Mouse (Mus musculus) brain, embryonic 18.5 days (tissue): Measurements from ENCODE around the gene Rims1.

Source experiments
- DNase-seq: peaks from one replicate; pipeline ENCODE4 v3.0.0-alpha.2; 2012; ENCODE audit warnings: low read depth, low spot score

Rims1 gene

DNA sequence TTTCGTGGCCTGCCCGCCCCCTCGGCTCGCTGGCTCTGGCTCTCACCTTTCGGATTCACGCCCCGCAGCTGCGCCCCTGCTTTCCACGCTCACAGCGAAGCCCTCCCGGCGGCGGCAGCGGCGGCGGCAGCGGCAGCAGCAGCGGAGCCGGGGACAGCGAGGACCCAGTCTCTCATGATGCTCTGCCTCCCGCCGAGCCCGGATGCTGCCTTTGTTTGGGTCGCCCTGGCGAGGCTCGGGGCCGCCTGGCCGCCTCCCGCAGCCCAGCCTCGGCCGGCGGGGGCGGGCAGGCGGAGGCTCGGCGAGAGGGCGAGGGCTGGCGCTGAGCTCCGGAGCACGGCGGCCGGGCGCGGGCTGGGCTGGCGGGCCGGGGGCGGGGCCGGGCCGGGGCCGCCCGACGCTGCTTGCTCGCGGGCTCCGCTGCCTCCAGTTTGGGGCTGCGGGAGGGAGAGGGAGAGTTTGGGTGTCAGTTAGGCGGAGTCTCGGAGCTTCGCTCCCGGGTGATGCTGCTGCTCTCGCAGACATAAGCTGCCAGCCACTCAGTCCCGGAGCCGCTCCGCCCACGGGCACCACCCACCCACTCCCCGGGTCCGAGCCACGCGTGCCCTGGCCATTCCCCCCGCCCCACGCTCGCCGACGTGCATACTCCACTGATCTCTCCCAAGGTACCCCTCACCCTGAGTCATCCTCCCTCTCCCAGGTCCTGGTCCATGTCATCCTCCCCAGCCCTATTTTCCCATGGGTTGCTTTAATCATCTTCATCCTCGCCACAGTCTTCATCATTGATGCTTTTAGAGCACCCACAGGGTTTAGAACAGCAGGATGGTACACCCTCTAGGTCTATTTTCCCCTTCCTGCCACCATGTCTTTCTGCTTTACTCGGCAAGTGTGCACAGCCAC is at the start of gene Rims1:
Rims1 (minus strand) TSS at position 269 of the 900 bp plus-strand sequence.
- peak; percentile 60 for DNase-seq

DNA sequence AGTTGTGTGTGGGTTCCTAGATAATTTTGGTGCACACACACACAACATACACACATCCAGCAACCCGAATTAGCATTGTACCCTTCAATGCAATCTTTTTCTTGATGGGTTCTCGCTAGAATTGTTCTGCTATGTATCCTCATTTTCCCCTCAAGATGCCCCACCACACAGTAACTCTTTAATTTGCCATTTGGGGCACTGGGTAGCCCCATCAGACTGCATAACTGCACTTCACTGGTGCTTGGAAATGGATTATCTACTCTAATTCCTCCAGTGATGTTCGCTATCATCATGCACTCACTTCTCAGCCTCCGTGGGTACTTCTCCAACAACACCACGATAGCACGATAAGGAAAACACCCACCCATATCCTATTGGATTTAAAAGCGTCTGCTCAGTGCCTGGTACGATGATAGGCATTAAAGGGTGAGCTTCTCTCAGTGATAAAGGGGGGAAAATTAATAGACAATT is 867 bp upstream of the Rims1 start:
- no peak for DNase-seq

DNA sequence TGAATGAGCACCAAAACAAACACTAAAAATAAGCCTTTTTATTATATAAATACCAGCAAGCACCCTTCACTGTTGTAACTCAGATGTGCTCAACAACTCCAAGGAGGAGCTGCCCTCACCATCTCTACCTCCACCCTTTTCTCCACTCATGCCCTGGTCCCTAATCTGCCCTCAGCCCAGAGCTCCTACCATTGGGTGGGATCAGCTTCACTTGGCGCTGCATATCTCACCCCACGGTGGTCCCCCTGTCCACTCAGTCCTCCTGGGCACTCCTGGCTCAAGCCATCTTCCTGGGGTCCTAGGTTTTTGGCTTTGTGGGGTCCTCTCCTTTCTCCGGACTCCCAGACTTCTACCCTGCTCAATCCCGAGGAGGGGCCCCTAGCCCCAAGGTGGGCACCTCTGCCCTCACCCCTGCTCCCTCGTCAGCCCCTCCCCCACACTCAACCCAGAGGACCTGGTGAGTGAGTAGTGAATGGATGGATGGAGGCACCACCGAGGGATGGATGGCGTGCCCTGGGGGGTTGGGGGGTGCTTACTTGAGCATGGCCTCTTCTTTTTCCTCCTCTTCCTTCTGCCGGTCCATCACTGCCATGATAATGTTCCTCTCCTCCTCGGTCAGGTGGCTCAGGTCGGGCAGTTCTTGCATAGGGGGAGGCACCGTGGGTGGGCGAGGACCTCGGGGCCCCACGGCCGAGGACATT is 619 bp downstream of the Rims1 start:
- DNase-seq, result no peak

DNA sequence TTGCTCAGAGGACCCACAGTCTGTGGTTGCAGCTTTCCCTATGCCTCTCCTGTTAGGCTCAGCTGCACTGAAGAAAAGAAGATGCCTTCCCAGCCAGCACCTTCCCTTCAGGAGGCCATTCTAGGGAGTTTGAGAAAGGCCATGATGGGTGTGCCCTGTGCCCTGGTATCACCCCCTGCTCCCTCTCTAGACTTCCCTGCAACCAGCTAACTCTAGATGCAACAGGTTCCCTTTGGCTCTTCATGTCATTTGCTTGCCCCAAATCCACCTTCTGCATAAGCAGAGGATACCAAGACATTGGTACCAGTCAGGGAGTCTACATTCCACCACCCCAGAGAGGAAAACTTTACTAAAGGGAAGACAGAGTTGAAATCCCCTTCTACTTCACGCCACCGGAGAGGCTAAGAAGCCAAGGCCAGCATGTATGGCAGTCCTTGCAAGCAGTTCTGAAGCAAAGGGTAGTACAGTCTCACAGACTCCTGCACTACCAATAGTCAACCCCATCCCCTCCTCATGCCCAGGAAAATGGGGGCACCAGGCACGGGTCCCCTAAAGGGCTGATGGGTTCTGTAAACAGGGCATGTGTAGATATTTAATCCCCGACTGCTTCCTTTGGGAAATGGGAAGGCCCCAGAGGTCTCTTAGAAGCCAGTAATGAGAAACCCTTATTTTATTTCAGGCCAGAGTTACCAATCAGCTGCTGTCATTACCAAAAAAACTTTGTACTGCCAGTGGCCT is 1.5 kb downstream of the Rims1 start:
- no peak for DNase-seq

DNA sequence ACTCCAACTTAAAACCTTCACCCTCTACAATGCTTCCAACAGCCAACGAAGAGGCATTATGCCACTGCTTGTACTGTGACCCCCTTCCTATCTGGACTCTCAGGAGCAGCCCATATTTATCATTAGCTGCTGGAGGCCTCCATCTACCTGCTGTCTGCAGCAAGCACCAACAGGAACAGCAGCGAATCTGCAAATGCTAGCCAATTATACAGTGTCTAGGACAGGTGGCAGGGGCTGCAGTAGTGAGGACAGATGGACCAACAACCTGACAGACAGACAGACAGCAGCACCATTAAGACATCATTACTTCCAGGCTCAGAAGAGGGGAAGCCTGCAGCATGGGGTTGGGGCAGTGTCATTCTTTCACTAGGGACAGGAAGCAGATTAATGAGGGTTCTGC is 2.3 kb downstream of the Rims1 start:
- no peak for DNase-seq

DNA sequence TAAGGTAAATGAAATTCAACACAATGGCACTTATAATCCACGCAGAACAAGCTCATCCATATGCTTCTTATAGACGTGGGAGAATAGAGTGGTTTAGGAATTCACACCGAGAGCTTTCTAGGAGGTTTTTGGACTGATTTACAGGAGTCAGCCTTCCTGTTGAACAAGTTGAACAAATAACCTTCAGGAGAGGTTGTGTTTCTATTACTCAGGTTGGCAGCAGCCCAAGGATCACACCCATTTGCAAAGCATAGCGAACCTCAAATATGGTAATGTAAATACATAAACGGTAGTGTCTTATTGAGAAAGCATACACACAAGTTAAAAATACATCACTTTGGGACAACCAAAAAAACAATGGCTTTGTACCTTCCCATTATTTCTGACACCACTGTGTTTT is 5.5 kb downstream of the Rims1 start:
- no peak for DNase-seq

DNA sequence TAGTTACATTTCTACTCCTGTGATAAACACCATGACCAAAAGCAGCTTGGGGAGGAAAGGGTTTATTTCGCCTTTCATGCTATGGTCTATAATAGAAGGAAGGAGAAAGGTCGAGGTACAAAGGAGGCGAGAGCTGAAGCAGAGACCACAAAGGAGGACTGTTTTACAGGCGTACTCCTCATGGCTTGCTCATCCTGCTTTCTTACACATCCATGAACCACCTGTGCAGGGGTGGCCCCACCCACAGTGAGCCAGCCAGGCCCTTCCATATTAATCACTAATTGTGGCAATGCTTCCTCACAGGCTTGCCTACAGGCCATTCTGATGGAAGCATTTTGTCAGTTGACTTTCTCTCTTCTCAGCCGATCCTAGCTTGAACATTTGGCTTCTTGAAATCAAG is 8.7 kb downstream of the Rims1 start:
- DNase-seq, result no peak

DNA sequence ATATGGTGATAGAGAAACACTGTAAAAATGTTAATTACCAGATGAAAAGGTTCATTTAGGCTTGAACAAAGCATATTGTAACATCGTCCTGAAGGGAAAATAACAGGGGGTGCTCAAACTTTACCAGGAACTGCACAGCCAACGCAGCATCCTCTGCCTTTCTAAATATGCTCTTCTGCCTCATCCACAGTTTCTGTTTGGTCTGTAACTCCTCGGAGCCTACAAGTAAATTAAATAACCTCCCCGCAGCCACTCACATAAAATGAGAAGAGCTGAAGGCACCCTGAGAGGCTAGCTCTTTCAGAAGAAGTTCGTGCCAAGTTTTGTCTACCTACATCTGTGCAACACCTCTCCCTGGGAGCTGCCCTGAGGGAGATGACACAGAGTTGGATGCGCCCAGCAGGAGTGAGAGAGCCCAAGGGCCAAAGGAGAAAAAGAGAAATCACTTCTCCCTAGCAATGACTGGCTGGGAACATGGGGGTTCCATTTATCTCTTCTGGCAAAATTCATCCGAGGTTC is 16.3 kb downstream of the Rims1 start:
- no peak for DNase-seq

DNA sequence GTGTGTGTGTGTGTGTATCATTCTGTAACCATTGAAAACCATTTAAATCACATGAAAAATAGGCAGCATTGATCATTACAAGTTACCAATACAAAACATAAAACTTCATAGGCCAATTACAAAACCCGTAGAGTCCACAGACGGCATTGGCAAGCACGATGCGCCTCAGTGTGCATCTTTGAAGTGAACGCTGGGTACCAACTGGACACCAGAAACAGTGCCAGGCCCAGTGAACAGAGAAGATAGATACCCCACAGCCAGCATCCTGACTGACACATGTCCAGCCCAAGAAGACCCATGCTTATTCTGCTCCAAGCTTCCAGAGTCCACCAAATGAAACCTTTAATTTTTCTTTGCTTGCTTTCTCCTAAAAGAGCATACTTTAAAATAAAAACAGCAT is 18.2 kb downstream of the Rims1 start:
- DNase-seq, result no peak

DNA sequence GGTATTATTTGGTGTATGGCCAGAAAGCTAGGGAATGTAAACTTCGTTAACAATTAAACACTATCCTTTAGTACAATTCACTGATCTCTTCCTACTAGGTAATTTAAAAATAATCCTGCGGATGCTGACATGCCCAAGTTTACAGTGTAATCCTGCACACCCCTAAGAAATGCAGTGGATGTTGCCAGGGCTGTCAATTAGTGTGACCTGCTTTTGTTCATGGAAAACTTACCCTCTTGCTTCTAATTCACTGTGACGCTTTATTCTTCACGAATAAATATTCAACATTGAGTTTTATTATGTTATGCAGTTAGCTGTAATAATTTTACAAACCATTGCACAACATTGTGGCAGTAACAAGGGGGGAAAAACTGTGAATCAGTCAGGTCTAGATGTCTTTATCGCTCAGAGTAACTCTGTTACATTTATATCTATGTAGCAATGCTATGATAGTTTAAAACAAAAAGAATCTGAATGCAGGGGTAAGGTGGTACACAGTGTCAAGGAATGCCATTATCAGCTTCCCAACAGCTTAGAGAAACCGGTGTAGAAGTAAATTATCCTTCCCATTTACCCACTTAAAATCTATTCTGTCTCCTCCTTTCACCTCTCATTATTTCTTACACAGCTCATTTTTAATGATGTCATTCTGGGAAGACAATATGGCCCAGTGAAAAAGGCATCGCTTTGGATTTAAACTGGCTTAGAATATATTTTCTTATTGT is 35.1 kb downstream of the Rims1 start:
- DNase-seq, result no peak

DNA sequence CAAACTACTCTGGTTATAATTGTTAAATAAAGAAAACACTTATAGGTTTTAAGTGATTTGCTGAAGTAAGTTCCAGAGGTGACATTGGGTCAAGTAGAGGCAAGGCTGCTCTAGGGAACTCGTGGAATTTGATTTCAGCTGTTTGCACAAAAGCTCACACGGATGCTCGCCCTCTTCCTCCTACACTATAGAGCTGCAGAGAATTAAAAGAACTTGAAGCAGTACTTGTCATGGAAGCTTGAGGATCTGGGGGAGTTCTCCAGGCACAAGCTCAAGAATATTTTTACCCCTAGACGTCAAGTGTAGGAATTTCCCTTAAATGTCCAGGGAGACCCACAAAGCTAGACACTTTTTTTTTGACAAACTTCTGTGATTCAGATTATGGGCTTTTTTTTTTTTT is 42.4 kb downstream of the Rims1 start:
- no peak for DNase-seq

DNA sequence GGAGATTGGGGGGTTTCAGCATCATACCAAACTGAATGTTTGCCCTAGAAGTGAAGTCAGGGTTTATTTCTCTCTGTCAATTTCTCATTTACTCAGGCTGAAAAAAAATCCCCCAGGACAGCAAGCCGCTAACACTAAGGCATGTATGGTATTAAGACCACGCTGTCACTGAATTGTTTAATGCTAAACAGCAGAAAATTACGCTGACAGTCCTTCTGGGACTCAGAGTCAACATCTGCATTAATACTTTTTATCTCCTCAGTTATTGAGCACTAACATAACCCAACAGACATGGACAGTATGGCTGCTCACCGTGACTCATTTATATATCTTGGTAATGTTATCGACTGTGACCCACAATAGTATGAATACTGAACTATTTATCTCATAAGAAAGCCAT is 43.0 kb downstream of the Rims1 start:
- DNase-seq, result no peak

DNA sequence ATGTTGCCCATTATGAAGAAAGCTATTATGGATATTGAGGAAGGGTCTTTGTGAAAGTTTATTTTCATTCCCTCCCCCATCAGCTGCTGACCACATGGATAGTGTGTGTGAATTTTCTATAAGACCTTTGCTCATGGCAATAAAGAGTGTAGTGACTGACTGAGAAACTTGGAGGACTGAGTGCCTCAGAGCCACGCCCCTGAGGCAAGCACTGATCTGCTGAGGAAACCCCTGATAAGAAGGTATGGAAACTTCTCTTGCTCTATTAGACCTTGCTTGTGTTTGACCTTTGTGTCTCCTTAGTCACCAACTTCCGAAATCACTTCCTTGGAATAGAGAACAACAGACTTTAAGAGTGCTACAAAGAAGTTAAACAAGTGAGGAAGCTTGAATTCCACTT is 55.3 kb downstream of the Rims1 start:
- DNase-seq, result no peak

DNA sequence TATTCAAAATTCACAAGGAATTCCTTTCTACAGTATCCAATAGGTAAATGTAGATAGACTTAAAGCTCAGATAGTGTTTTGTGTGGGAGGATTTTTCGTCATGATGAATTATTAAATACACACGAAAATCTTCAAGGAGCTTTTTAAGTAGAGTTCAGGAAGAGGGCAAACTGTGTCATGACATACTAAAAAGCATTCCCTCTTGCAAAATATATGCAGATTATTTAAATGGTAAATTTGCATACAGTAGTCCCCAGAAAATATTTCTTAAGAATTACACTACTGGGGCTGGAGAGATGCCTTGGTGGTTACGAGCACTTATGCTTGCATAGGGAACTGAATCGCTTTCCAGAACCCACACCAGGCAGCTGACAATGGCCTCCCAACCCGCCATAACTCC is 61.1 kb downstream of the Rims1 start:
- DNase-seq, result no peak

DNA sequence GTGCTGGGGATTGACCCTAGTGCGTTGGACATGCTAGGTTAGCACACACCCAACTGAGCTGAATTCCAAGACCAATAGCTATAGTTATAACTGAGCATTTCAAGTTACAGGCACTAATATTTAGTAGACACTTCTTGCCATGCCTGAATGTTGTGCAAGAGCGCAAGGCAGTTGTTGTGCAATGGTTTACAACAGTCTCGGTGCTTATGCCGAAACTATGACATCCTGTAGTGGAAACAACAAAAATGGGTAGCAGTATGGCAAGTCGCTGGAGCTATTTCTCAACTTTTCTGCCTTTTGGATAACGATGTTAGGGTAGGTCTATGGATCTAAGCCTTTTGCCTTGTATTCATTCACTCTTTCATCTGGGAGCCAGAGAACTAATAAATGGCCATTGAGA is 68.3 kb downstream of the Rims1 start:
- no peak for DNase-seq

DNA sequence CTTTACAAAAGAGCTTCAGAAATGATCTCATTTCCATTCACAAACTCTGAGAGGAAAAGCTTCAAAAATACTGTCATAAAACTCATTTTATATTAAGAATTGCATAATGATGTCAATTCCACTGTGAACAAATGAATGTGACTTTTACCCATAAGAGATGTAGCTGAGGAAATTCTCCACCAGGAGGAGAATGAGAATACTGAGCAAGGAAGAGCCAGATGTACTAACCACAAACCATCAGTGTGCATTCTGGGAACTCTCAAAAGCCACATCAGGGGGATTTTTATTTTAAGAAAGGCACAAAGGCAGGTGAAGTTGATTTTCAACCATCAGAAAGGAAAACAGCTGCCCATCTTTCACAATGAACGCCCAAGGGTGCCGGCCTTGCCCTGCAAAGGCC is 71.4 kb downstream of the Rims1 start:
- DNase-seq, result no peak

DNA sequence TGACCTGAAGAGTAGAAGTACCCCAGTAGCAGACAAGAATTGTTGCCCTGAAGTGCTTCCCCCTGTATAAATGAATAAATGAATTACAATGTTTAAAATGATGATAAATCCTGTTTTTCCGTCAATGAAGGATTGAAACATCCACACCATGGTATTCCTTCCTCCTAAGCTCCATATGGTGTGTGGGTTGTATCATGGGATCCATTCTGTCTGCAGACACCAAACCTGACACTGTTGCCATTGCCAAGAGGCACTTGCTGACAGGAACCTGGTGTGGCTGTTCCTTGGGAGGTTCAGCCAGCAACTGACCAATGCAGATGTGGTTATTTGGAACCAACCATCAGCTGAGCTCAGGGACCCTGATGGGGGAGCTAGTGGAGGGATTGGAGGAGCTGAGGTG is 72.5 kb downstream of the Rims1 start:
- DNase-seq, result no peak

DNA sequence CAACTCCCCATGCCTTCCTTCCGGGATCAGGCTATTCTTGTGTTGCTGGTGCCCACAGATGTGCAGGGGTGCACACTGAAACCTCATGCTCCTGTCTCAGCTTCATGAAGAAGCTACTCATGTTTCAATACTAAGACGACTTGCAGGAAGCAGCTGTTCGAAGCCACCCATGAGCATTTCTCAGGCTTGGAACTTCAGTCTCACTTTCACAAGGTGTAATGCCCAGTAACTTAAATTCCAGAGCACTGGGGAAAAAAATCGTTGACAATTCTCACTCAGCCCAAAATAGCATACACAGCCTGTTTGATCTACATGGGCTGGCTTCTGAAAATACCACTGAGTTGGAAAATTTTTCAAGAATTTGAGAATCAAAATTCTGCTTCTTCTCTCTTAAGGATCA is 77.6 kb downstream of the Rims1 start:
- DNase-seq, result no peak

DNA sequence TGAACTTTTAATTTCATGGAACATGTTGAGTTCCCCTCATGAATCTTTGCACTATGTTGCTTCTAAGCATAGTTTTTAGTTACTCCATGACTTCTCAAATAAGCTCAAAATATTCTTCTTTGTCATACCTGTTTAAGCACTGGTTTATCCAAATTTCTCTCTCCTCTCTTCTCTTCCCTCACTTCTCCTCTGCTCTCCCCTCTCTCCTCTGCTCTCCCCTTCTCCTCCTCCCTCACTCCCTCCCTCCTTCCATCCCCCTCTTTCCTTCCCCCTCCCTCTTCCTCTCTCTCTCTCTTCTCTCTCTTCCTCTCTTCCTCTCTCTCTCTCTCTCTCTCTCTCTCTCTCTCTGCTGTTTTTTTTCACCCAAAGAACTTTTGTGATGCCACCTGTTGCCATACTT is 84.1 kb downstream of the Rims1 start:
- DNase-seq, result no peak

DNA sequence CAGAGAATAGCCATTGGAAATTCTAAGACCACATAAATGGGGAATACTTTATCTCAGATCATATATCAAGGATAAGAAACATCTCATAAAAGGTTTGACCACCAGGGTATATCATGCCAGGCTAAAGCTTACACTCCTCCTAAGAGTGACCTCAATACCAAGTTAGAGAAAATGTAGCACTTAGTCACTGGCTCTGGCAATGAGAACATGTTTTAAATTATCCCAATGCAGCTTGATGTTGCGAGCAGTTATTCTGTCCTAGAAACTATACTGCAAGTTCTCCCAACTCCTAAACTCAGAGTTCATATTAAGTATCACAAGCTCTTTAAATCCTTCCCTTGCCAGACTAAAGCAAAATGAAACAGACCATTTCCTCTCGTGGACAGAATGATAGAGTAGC is 85.1 kb downstream of the Rims1 start:
- DNase-seq, result no peak

DNA sequence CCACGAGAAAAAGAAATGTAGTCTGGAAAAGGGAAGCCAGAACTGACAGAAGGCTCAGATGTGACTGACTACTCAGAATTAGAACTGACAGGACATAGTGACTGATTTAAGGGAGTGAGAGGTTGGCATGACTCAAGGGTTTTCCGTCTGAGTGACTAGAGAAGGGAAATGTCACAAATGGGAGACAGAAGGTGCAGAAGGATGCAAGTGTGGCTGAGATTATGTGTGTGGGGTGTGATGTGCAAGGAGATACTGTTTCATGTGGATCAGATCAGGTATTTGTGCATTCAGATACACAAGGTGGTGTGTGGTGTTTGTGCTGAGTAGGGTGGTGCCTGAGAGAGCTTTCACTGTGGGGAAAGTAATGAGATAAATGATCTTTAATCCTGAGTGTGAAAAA is 96.3 kb downstream of the Rims1 start:
- no peak for DNase-seq
